Mouse (Mus musculus) embryonic fibroblast, embryonic 13.5 days (primary cell): ENCODE measurements around the gene Mcrip2.

ENCODE experiments used
- CTCF ChIP-seq: IDR thresholded peaks from 2 replicates; pipeline ENCODE4 v1.5.1; 2011; ENCODE audit warnings: mild to moderate bottlenecking, control low read depth, low read length, moderate library complexity, borderline replicate concordance; ENCODE audit not compliant: insufficient read depth
- POLR2A ChIP-seq: IDR thresholded peaks from 2 replicates; pipeline ENCODE4 v1.6.1; 2011; ENCODE audit warnings: low read depth, mild to moderate bottlenecking, control low read depth, low read length, moderate library complexity

GRCm38 (mm10) chr17:25883824-25884223 is 15.3 kb upstream of the Mcrip2 start:
- TF ChIP-seq CTCF = no peak
- no peak for TF ChIP-seq POLR2A
